Mouse (Mus musculus) limb, embryonic 10.5 days (tissue): Measurements from ENCODE around the gene Nxf2. TPM values are rescaled to one million over a fixed set of nuclear protein-coding genes. Genes with fewer than 3 reads are reported as not detected.
"Not testable (repeated sequence)": the region's sequence is repeated elsewhere in the genome, so short reads cannot be mapped to it uniquely, and the experiment has no call there.

Experiments used
- DNase-seq: peaks from one replicate; pipeline ENCODE4 v3.0.0-alpha.2; 2017; ENCODE audit warnings: low spot score
- H3K27ac ChIP-seq: fragments of 300-500 bp; sonication (generic); 2 replicates; pipeline ENCODE4 v1.5.1; 2016; ENCODE audit warnings: mild to moderate bottlenecking
- H3K27me3 ChIP-seq: fragments of 300-500 bp; sonication (generic); 2 replicates; pipeline ENCODE4 v1.6.1; 2016; ENCODE audit warnings: low read depth, mild to moderate bottlenecking; ENCODE audit not compliant: poor library complexity, severe bottlenecking
- H3K36me3 ChIP-seq: fragments of 300-500 bp; sonication (generic); 2 replicates; pipeline ENCODE4 v1.6.1; 2016; ENCODE audit warnings: mild to moderate bottlenecking, moderate library complexity
- H3K4me1 ChIP-seq: fragments of 300-500 bp; sonication (generic); 2 replicates; pipeline ENCODE4 v1.6.1; 2016
- H3K4me3 ChIP-seq: fragments of 300-500 bp; sonication (generic); 2 replicates; pipeline ENCODE4 v1.5.1; 2016; ENCODE audit warnings: mild to moderate bottlenecking, moderate library complexity
- H3K9me3 ChIP-seq: fragments of 300-500 bp; sonication (generic); replicated peaks from 2 replicates; pipeline ENCODE4 v1.6.1; 2016; ENCODE audit warnings: mild to moderate bottlenecking
- WGBS: fragments of 180-500 bp; shearing (Covaris S2); methylation state at CpG from one replicate; pipeline ENCODE4 v1.1.7; 2016; 5-methylcytosine and 5-hydroxymethylcytosine counted together
- polyA plus RNA-seq: library from polyadenylated mRNA; unstranded; fragments of >200 nt; fragmentation: Nextera tagmentation; extraction: Ambion mirVana; gene quantifications from 2 replicates; pipeline ENCODE4 v1.2.1, GENCODE M21; 2016

Nxf2 gene
- polyA plus RNA-seq, 1 experiment from 2014 or later, result 0.75 TPM

DNA sequence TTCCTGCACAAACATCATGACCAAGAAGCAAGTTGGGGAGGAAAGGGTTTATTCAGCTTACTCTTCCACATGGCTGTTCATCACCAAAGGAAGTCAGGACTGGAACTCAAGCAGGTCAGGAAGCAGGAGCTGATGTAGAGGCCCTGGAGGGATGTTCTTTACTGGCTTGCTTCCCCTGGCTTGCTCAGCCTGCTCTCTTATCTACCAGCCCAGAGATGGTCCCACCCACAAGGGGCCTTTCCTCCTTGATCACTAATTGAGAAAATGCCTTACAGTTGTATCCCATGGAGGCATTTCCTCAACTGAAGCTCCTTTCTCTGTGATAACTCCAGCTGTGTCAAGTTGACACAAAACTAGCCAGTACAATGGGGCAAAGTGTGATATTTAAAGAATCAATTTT, 49.2 kb downstream of the Nxf2 start:
- not testable (repeated sequence) for H3K27ac ChIP-seq, DNase-seq, H3K4me1 ChIP-seq, H3K36me3 ChIP-seq, H3K9me3 ChIP-seq, H3K4me3 ChIP-seq
- peaks cover 65% of the 10 kb centered on the region for H3K27me3 ChIP-seq

DNA sequence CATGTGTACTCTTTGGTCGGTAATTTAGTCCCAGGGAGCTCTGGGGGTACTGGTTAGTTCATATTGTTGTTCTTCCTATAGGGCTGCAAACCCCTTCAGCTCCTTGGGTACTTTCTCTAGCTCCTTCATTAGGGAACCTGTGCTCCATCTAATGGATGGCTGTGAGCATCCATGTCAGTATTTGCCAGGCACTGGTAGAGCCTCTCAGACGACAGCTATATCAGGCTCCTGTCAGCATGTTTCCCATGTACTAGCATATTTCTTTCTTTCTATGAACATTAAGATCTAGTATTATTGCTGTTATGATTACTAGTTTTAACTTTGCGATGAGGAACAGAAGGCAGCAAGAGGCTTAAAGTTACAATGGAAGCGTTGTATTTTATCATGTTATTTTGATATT, 49.7 kb downstream of the Nxf2 start:
- Histone ChIP-seq H3K36me3 (no peaks in the 10 kb centered on the region), H3K9me3 (no peaks in the 10 kb centered on the region), H3K27me3 (peaks cover 60% of the 10 kb centered on the region), H3K4me1 (no peaks in the 10 kb centered on the region), H3K27ac (no peak overlapping the region), H3K4me3 (no peak overlapping the region)
- DNase-seq, result no peak
- WGBS, result 75% methylated on average over 4 of the region's 4 CpGs

DNA sequence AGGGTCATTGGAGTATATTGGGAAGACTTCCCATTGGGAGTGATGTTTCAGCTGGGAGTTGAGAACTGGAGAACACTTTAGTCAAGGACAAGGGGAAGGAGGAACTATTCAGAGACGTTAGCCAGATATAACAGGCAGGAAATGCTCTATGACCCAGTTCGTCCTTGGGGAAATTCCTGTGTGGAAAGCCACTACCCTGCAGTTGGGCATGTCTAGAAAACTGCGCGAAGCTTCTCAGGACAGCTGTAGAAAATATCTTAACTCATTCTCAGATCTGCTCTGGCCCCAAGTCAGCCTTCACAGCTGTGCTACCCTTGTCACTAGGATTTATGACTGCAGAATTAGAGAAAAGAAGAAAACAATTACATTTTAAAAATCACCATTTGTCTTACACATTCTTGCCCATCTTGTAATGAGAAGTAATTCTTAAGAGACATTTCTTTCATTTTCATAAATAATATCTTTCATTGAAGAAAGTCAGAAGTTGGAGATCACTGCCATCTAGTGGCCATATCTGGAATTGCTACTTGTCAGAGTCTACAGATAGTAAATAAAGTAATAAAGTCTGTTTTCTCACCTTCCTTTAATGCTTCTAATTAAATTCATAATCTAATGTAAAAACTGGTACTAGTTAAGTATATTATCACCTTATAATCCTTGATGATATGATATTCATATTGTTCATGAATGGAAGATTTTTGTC, 51.2 kb downstream of the Nxf2 start:
- Histone ChIP-seq H3K4me3 (no peak overlapping the region), H3K36me3 (no peaks in the 10 kb centered on the region), H3K4me1 (no peaks in the 10 kb centered on the region), H3K27me3 (peaks cover 45% of the 10 kb centered on the region; the same call in 1 of the 2 replicates), H3K9me3 (no peaks in the 10 kb centered on the region), H3K27ac (no peak overlapping the region)
- no peak for DNase-seq
- WGBS, result 29% methylated on average over 4 of the region's 4 CpGs

DNA sequence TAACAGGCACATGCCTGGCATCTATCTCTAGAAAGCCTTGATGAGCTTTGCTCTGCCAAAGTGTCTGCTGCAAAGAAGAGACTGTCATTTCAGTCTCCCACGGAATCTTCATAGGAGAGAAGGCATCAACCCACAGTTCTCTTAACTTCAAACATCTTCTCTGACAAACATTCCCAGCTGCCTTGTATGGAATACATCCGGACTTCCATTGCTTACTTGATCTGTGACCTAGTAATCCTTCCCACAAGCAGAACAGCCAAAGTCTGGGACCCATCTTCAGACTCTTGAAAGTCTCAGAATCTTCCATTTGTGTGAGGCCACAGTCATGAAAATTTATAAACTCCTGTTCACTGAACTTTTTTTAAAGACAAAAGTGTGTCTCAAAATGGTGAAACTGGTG, 51.7 kb downstream of the Nxf2 start:
- peaks cover 40% of the 10 kb centered on the region; the same call in 1 of the 2 replicates for H3K27me3 ChIP-seq
- no peak overlapping the region for H3K4me3 ChIP-seq
- WGBS, result 79% methylated on average over 2 of the region's 2 CpGs
- no peaks in the 10 kb centered on the region for H3K4me1 ChIP-seq
- DNase-seq, result no peak
- H3K36me3 ChIP-seq, result no peaks in the 10 kb centered on the region
- H3K27ac ChIP-seq, result no peak overlapping the region
- H3K9me3 ChIP-seq, result no peaks in the 10 kb centered on the region

DNA sequence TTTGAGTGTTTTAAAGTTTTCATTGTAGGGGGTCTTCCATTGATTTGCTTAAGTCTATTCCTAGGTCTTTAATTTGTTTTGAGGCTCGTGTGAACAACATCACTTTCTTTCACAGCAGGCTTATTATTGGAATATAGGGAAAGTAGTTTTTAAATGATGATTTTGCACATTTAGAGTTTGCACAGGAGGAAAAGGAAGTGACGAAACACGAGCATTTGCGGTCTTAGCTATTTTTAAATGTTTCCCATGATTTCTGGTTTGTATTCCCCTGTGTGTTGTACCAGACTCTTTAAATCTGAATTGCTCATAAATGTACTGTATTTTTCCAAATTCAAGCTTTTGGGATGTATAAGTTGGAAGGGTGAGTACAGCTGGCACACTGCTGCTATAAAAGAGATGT, 54.2 kb downstream of the Nxf2 start:
- H3K27ac ChIP-seq, result no peak overlapping the region
- DNase-seq, result no peak
- 80% methylated on average over 4 of the region's 4 CpGs for WGBS
- no peaks in the 10 kb centered on the region for H3K36me3 ChIP-seq
- H3K9me3 ChIP-seq, result no peaks in the 10 kb centered on the region
- no peaks in the 10 kb centered on the region for H3K4me1 ChIP-seq
- H3K27me3 ChIP-seq, result peaks cover 50% of the 10 kb centered on the region
- no peak overlapping the region for H3K4me3 ChIP-seq

Other genes with a start within 250 kb of the Nxf2 start
- gene Armcx1, start 246.8 kb downstream of the Nxf2 start, polyA plus RNA-seq, result 30.7 and 44.3 TPM in 2 replicates
- gene Armcx6, start 213.3 kb downstream of the Nxf2 start, polyA plus RNA-seq, result 16.4 and 21.7 TPM in 2 replicates
- 35.4 and 47.4 TPM in 2 replicates for gene Armcx3, start 208.2 kb downstream of the Nxf2 start, polyA plus RNA-seq
- gene Armcx2, start 155.5 kb downstream of the Nxf2 start, polyA plus RNA-seq, result 69.2 and 79.6 TPM in 2 replicates
- 2.3 and 3.8 TPM in 2 replicates for gene Zmat1, start 44.5 kb upstream of the Nxf2 start, polyA plus RNA-seq
- not detected in 2 replicates for gene Gm15023, start 212.9 kb upstream of the Nxf2 start, polyA plus RNA-seq
- gene Tceal6, start 245.9 kb upstream of the Nxf2 start, polyA plus RNA-seq, result 0.18 and 0.68 TPM in 2 replicates